ENCODE assay signal across 17 mouse cellular contexts in the genomic region with DNA sequence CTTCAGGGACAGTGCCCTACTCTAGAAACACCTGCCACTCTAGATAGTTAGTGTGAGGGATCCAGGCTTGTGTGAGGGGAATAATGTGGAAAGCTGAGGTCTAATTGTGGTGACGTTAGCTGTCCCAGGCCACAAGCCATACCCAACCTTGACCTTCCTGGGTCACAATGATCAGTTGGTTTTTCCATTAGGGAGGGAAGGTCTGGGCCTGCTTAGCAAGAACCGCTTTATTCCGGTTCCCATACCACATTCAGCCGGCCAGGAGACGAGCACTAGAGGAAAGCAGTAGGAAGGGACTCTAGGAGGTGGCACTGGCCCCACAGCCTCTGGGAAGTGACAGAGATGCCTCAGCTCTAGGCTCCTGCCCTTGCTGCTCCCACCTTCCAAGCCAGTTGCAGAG. TPM values are rescaled to one million over a fixed set of nuclear protein-coding genes. Genes with fewer than 3 reads are reported as not detected.
"Had no signal": no experiment of that assay in that cellular context is flagged by ENCODE, and none has a peak within 500 bp of the region (broad histone marks: within the 10 kb centered on the region; RNA-seq: fewer than 3 reads in every experiment).

No protein-coding gene starts in this region.

- H3K27ac ChIP-seq: layer of hippocampus, adult 2 months; limb, embryonic 13.5 days; liver, embryonic 14.5 days; midbrain, embryonic 15.5 days; neural tube, embryonic 12.5 days had no signal

- H3K4me3 ChIP-seq: layer of hippocampus, adult 2 months; limb, embryonic 13.5 days; midbrain, embryonic 15.5 days; neural tube, embryonic 12.5 days had no signal

- H3K4me2 ChIP-seq: limb, embryonic 13.5 days; midbrain, embryonic 15.5 days; neural tube, embryonic 12.5 days had no signal

- H3K36me3 ChIP-seq: limb, embryonic 13.5 days; midbrain, embryonic 15.5 days had no signal

- ATAC-seq: inflammation-experienced regulatory T-cells, adult 6 months; midbrain, embryonic 15.5 days had no signal

- H3K9ac ChIP-seq: limb, embryonic 13.5 days; liver, embryonic 14.5 days; midbrain, embryonic 15.5 days; neural tube, embryonic 12.5 days had no signal

- H3K9me3 ChIP-seq: limb, embryonic 13.5 days; midbrain, embryonic 15.5 days; neural tube, embryonic 12.5 days had no signal

- H3K27me3 ChIP-seq: midbrain, embryonic 15.5 days had no signal

- DNase-seq: lung, adult 18-20 months; right cerebral cortex, postnatal 4 days; spleen, adult 18-20 months; thymus, adult 2 months; thymus, postnatal 25 days had no signal

RNA-seq across cellular contexts. Expression of gene Fam92b, which starts 13.2 kb away (rescaled TPM):
- total RNA-seq: layer of hippocampus, postnatal 10 days; liver, adult 2 months; megakaryocyte progenitor cell, adult 5-6 weeks; monocyte, adult 5-6 weeks; neutrophil, adult 5-6 weeks had no signal
- polyA plus RNA-seq: inflammation-experienced regulatory T-cells, adult 6 months; limb, embryonic 13.5 days; liver, adult 2 months; liver, embryonic 14.5 days; urinary bladder, adult 2 months had no signal
